Mouse (Mus musculus): ENCODE measurements at regions not wholly inside any gene's neighbourhood (a gene's known extent, or its start where the extent isn't known, plus 50 kb on each side); places are given as distances from the start of the nearest gene placed in this dataset.

DNA sequence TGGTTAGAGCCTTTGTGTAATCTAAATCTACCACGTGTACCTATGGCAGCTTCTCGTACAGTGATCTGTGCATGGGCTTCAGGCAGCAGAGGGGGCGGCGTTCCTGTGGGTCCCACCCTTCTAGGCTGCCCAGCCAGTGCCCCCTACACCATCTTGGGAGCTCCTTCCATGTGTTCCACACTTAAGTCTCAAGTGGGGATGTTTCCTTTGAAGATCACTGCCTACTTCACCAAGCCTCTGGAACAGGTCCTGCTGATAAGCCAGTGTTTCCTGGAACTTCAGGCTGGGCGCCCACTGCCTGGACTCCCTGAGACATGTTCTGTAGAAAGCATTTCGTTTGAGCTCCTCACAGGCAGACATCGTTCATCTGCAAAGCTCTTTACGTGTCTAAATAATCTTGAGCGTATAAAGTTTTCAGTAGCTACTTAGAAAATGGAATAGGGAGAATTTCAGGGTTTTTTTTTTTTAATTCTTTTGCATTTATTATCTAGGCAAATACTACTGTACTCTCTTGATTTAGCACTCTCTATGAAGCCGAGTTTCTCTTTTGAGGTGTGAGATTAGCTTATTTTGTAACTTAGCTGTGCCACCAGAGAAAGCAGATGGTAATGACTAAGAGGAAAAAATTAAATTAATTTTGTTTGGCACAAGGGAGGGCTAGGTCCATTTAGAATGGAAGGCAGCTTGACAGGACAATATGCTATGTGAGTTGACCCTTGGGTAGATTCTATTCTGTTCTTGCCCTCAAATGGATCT lies 82.9 kb downstream of the Klf5 start:
- TF ChIP-seq CTCF (IDR thresholded peaks at IDR 0.05; ENCODE audit: low read depth, low read length) (no peak), POLR2A (IDR thresholded peaks at IDR 0.05; ENCODE audit: extremely low read depth, insufficient read depth, low read length) (no peak)
